Mouse (Mus musculus) ES-Bruce4 (cell line): Measurements from ENCODE around the gene Manf. TPM values are rescaled to one million over a fixed set of nuclear protein-coding genes. Genes with fewer than 3 reads are reported as not detected.

ENCODE experiments used
- H3K27ac ChIP-seq: 2 replicates; pipeline ENCODE4 v1.5.1; 2012; ENCODE audit warnings: low read length, inconsistent platforms; ENCODE audit not compliant: insufficient read depth
- H3K27me3 ChIP-seq: 2 replicates; pipeline ENCODE4 v1.6.1; 2012; ENCODE audit warnings: mild to moderate bottlenecking, low read length, inconsistent platforms; ENCODE audit not compliant: control insufficient read depth, poor library complexity, insufficient read depth, severe bottlenecking
- H3K36me3 ChIP-seq: 2 replicates; pipeline ENCODE4 v1.6.1; 2012; ENCODE audit warnings: inconsistent platforms, mild to moderate bottlenecking, low read length, moderate library complexity; ENCODE audit not compliant: control insufficient read depth, poor library complexity, insufficient read depth, severe bottlenecking
- H3K4me1 ChIP-seq: one replicate; pipeline ENCODE4 v1.8.1; 2011; ENCODE audit warnings: low read length; ENCODE audit not compliant: control insufficient read depth, insufficient read depth
- H3K4me3 ChIP-seq: 2 replicates; pipeline ENCODE4 v1.5.1; 2011; ENCODE audit warnings: low read depth, mild to moderate bottlenecking, low read length
- H3K9ac ChIP-seq: 2 replicates; pipeline ENCODE4 v1.6.1; 2012; ENCODE audit warnings: low read depth, mild to moderate bottlenecking, inconsistent platforms; ENCODE audit not compliant: poor library complexity, severe bottlenecking
- H3K9me3 ChIP-seq: replicated peaks from 2 replicates; pipeline ENCODE4 v1.6.1; 2012; ENCODE audit warnings: mild to moderate bottlenecking, low read length, inconsistent platforms; ENCODE audit not compliant: control insufficient read depth, poor library complexity, insufficient read depth, severe bottlenecking
- CTCF ChIP-seq: IDR thresholded peaks from one replicate; pipeline ENCODE4 v1.8.1; 2011; ENCODE audit warnings: low read depth, low read length
- EP300 ChIP-seq: IDR thresholded peaks from 2 replicates; pipeline ENCODE4 v1.6.1; 2011; ENCODE audit warnings: low read depth, low read length; ENCODE audit not compliant: insufficient read depth
- POLR2A ChIP-seq: IDR thresholded peaks from one replicate; pipeline ENCODE4 v1.8.1; 2011; ENCODE audit warnings: low read length; ENCODE audit not compliant: insufficient read depth
- polyA plus RNA-seq: library from polyadenylated mRNA; stranded (reverse); fragments of >200 nt; gene quantifications from 2 replicates; pipeline ENCODE4 v1.2.4, GENCODE M21; 2011; ENCODE audit warnings: low read depth; ENCODE audit not compliant: missing spikeins, insufficient read depth, insufficient read length

Manf gene
- polyA plus RNA-seq, 1 experiment = 220 TPM

DNA sequence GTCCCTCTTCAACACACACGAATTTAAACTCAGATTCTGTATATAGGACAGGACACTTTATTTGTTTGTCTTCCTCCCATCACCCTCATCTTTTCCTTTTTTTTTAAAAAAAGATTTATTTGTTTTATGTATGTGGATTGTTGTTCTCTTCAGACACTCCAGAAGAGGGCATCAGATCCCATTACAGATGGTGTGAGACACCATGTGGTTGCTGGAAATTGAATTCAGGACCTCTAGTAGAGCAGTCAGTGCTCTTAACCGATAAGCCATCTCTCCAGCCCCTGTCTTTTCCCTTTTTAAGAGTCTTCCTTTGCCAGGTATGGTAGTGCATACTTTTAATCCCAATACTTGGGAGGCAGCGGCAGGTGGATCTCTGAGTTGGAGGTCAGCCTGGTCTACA is 35.1 kb downstream of the Manf start:
- Histone ChIP-seq H3K4me3 (no peak overlapping the region), H3K4me1 (no peaks in the 10 kb centered on the region), H3K36me3 (peaks cover 70% of the 10 kb centered on the region), H3K27me3 (no peaks in the 10 kb centered on the region), H3K9ac (no peak overlapping the region), H3K9me3 (no peaks in the 10 kb centered on the region), H3K27ac (no peak overlapping the region)
- no peak for TF ChIP-seq CTCF
- TF ChIP-seq EP300 = no peak

DNA sequence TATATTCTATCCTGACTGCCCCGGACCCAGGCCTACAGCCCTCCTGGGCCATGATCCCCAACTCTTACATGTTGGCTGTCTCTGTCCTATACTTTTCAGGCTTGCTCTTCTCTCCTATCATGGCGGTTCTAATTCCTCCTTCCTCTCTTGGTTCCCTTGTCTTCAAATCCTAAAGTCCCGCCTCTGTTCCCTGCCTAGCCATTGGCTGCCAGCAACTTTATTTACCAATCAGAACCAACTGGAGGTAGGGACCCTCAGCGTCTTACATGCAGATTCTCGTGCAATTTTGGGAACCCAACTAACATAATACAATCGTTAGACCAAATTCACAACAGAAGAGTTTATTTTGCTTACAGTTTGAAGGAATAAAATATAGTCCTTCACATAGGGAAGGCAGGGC is 49.0 kb downstream of the Manf start:
- Histone ChIP-seq H3K27me3 (no peaks in the 10 kb centered on the region), H3K4me1 (no peaks in the 10 kb centered on the region), H3K27ac (no peak overlapping the region), H3K36me3 (peaks cover 47% of the 10 kb centered on the region), H3K9ac (peak overlapping the region; percentile 59), H3K4me3 (peak overlapping the region; percentile 74), H3K9me3 (no peaks in the 10 kb centered on the region)
- TF ChIP-seq CTCF (no peak), POLR2A (no peak), EP300 (no peak)

DNA sequence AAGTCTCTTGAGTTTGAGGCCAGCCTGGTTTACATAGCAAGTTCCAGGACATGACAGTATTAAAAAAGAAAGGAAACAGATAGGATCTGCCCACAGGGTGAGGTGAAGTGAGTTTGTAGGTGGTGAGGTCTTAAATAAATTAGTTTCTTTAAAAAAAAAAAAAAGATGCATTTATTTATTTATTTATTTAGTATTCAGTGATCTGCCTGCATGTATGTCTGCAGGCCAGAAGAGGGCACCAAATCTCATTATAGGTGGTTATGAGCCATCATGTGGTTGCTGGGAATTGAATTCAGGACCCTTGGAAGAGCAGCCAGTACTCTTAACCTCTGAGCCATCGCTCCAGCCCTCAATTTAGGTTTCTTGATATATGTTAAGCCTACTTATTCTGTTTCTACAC is 51.2 kb downstream of the Manf start:
- no peaks in the 10 kb centered on the region for H3K9me3 ChIP-seq
- H3K27me3 ChIP-seq = no peaks in the 10 kb centered on the region
- peaks cover 52% of the 10 kb centered on the region for H3K36me3 ChIP-seq
- no peak overlapping the region for H3K27ac ChIP-seq
- no peak overlapping the region for H3K9ac ChIP-seq
- no peaks in the 10 kb centered on the region for H3K4me1 ChIP-seq
- H3K4me3 ChIP-seq = no peak overlapping the region
- no peak for TF ChIP-seq CTCF
- no peak for TF ChIP-seq POLR2A
- no peak for TF ChIP-seq EP300

DNA sequence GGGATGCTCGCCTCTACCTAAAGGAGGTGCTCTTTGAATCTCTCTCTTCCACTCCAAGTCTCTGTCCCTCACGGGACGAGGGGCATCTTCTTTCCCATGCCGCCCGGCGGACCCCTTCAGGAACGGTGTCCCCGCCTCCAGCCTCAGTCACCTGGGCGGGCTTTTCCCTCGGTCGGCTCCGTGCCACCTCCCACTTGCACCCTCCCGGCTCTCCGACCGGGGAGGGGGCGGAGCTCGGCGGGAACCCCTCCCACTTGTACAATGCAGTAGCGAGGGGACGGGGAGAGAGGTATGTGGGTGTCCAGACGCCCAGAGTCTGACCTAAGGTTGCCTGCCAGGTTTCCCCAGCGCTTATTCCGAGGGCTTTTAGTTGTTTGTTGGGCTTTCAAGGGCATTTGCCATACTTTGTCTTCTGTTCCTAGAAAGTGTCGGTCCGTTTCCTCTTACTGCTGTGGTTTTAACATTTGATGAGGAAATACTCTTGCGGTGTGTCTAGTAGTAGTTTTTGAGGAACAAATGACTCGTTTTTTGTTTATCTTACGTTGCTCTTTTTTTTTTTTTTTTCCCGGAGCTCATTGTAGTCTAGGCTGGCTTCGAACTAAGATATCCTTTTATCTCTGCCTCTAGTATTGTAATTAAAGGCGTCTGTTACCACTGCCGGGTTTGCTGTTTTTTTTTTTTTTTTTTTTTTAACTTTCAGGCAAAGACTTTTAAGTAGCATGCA is 69.2 kb downstream of the Manf start:
- Histone ChIP-seq H3K4me3 (peak overlapping the region; percentile 89), H3K9me3 (no peaks in the 10 kb centered on the region), H3K27me3 (no peaks in the 10 kb centered on the region), H3K9ac (peak overlapping the region; percentile 92), H3K36me3 (no peaks in the 10 kb centered on the region; the same call in 1 of the 2 replicates), H3K4me1 (no peaks in the 10 kb centered on the region), H3K27ac (peak overlapping the region; percentile 75; the same call in 1 of the 2 replicates)
- TF ChIP-seq CTCF (no peak), EP300 (no peak), POLR2A (peak; percentile 55)

DNA sequence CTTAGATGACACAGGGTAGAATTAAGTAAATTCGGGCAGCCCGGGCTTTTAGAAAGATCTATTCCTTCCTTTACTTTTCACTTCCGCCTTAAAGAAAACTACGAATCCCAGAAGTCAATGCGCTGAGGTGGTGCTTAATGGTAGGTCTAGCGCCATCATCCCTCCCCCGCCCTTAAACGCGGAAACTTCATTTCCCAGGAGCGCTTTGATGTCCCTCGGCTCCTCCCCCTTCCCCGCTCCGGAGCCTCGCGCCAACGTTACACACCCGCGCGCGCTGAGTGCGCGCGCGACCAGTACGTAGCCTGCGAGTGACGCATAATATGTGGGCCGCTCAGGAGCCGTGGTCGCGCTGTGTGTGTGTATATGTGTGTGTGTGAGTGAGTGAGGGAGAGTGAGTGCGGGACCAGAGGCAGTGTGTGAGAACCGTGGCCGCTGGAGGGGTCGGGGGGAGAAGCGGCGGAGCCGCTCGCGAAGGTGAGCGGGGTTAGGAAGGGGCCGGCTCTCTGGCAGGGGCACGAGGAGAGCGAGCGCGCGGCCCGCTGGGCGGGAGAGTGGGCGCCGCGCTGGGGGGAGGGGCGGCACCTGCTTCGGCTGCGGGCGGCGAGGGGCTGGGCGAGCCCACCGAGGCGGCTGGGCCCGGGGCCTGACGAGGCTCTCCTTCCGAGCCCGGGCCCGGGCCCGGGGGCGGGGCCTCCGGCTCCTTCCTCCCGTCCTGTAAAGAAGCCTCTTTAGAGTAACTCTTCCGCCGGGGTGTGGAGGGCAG is 70.0 kb downstream of the Manf start, which contains the start of gene Dcaf1:
Dcaf1 (plus strand) TSS at position 257 of the 763 bp plus-strand sequence.
- H3K4me1 ChIP-seq = no peaks in the 10 kb centered on the region
- no peaks in the 10 kb centered on the region for H3K27me3 ChIP-seq
- H3K27ac ChIP-seq = peak within 1 kb of the TSS; percentile 75; the same call in 1 of the 2 replicates
- peak within 1 kb of the TSS; percentile 94 for H3K4me3 ChIP-seq
- no peaks in the 10 kb centered on the region for H3K9me3 ChIP-seq
- TF ChIP-seq CTCF = no peak
- TF ChIP-seq POLR2A = peak; percentile 23
- H3K9ac ChIP-seq = peak within 1 kb of the TSS; percentile 92
- no peaks in the 10 kb centered on the region for H3K36me3 ChIP-seq

DNA sequence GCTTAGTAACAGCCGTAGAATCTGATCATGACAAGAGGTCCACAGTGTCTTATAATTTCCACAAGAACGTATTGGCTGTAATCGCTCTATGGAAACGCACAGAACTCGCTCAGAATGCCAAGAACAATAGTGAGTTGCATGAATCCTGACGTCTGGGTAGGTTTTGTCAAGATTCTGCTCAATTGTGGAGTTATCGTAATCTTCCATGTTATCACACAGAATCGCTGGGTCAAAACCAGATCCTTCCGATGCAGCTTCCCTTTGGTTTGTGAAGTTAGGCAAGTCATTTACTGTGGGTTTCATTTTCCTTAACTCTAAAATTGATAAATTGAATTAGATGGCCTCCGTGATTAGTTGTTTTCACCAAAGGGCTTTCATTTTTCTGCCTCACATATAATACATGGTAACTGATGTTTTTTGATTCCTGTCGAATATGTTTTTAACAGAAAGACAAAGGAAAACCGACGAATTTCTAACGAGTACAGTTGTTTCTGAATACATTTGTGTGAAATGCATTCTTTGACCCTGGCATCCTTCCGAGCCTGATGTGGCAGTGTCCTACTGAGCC is 70.6 kb downstream of the Manf start:
- Histone ChIP-seq H3K4me1 (no peaks in the 10 kb centered on the region), H3K36me3 (no peaks in the 10 kb centered on the region), H3K9ac (peak overlapping the region; percentile 37; the same call in 1 of the 2 replicates), H3K9me3 (no peaks in the 10 kb centered on the region), H3K4me3 (peak overlapping the region; percentile 94), H3K27me3 (no peaks in the 10 kb centered on the region), H3K27ac (no peak overlapping the region)
- TF ChIP-seq POLR2A (no peak), CTCF (no peak), EP300 (no peak)
